Mouse (Mus musculus): ENCODE measurements at regions not wholly inside any gene's neighbourhood (a gene's known extent, or its start where the extent isn't known, plus 50 kb on each side); places are given as distances from the start of the nearest gene placed in this dataset. TPM values are rescaled to one million over a fixed set of nuclear protein-coding genes. Genes with fewer than 3 reads are reported as not detected.

- Histone ChIP-seq H3K4me3 (ENCODE audit: low read depth, low read length) (no peak overlapping the region), H3K4me1 (replicated peaks; ENCODE audit: control insufficient read depth, insufficient read depth, low read length) (no peaks in the 10 kb centered on the region), H3K36me3 (ENCODE audit: control insufficient read depth, insufficient read depth, low read length) (no peaks in the 10 kb centered on the region), H3K9ac (ENCODE audit: low read depth, low read length) (no peak overlapping the region), H3K27ac (ENCODE audit: low read depth, low read length) (no peak overlapping the region), H3K9me3 (ENCODE audit: control insufficient read depth, low read length) (no peaks in the 10 kb centered on the region), H3K4me2 (replicated peaks; ENCODE audit: low read depth, low read length) (no peak overlapping the region), H3K27me3 (ENCODE audit: control insufficient read depth, insufficient read depth, low read length) (no peaks in the 10 kb centered on the region)
- 87% methylated on average over 2 of the region's 2 CpGs for WGBS
- DNase-seq (ENCODE audit: low spot score) = no peak
- ATAC-seq (ENCODE audit: low FRiP score) = no peak
Measured at GRCm38 (mm10) chr9:8273253-8273652, 139.2 kb upstream of the Cep126 start.

- Histone ChIP-seq H3K27me3 (ENCODE audit: control insufficient read depth, insufficient read depth, low read length) (no peaks in the 10 kb centered on the region), H3K4me2 (replicated peaks; ENCODE audit: low read depth, low read length) (no peak overlapping the region), H3K27ac (ENCODE audit: low read depth, low read length) (no peak overlapping the region), H3K9me3 (ENCODE audit: control insufficient read depth, low read length) (no peaks in the 10 kb centered on the region), H3K9ac (ENCODE audit: low read depth, low read length) (no peak overlapping the region), H3K4me1 (replicated peaks; ENCODE audit: control insufficient read depth, insufficient read depth, low read length) (no peaks in the 10 kb centered on the region), H3K36me3 (ENCODE audit: control insufficient read depth, insufficient read depth, low read length) (no peaks in the 10 kb centered on the region), H3K4me3 (ENCODE audit: low read depth, low read length) (no peak overlapping the region)
- WGBS = 98% methylated on average over 3 of the region's 3 CpGs
- ATAC-seq (ENCODE audit: low FRiP score) (no peak), DNase-seq (ENCODE audit: low spot score) (no peak)
Measured at GRCm38 (mm10) chr9:8249542-8249941, 115.4 kb upstream of the Cep126 start.

GRCm38 (mm10) chr9:8228078-8228477 lies 94.0 kb upstream of the Cep126 start:
- Histone ChIP-seq H3K9ac (ENCODE audit: low read depth, low read length) (no peak overlapping the region), H3K4me3 (ENCODE audit: low read depth, low read length) (no peak overlapping the region), H3K27ac (ENCODE audit: low read depth, low read length) (no peak overlapping the region), H3K36me3 (ENCODE audit: control insufficient read depth, insufficient read depth, low read length) (no peaks in the 10 kb centered on the region), H3K4me2 (replicated peaks; ENCODE audit: low read depth, low read length) (no peak overlapping the region), H3K9me3 (ENCODE audit: control insufficient read depth, low read length) (no peaks in the 10 kb centered on the region), H3K4me1 (replicated peaks; ENCODE audit: control insufficient read depth, insufficient read depth, low read length) (no peaks in the 10 kb centered on the region), H3K27me3 (ENCODE audit: control insufficient read depth, insufficient read depth, low read length) (no peaks in the 10 kb centered on the region)
- DNase-seq (ENCODE audit: low spot score) = no peak
- peak; percentile 43; the same call in 1 of the 2 replicates for ATAC-seq (ENCODE audit: low FRiP score)

- Histone ChIP-seq H3K27me3 (ENCODE audit: control insufficient read depth, insufficient read depth, low read length) (no peaks in the 10 kb centered on the region), H3K27ac (ENCODE audit: low read depth, low read length) (no peak overlapping the region), H3K4me2 (replicated peaks; ENCODE audit: low read depth, low read length) (no peak overlapping the region), H3K4me1 (replicated peaks; ENCODE audit: control insufficient read depth, insufficient read depth, low read length) (no peaks in the 10 kb centered on the region), H3K36me3 (ENCODE audit: control insufficient read depth, insufficient read depth, low read length) (no peaks in the 10 kb centered on the region), H3K9me3 (ENCODE audit: control insufficient read depth, low read length) (no peaks in the 10 kb centered on the region), H3K4me3 (ENCODE audit: low read depth, low read length) (no peak overlapping the region), H3K9ac (ENCODE audit: low read depth, low read length) (no peak overlapping the region)
- ATAC-seq (ENCODE audit: low FRiP score) = no peak
- peak; percentile 57 for DNase-seq (ENCODE audit: low spot score)
- 38% methylated on average over 1 of the region's 1 CpGs for WGBS
Measured at GRCm38 (mm10) chr9:8226415-8226814, 92.3 kb upstream of the Cep126 start.

GRCm38 (mm10) chr9:8208855-8209254 lies 74.8 kb upstream of the Cep126 start:
- no peak overlapping the region for H3K9ac ChIP-seq (ENCODE audit: low read depth, low read length)
- no peaks in the 10 kb centered on the region for H3K36me3 ChIP-seq (ENCODE audit: control insufficient read depth, insufficient read depth, low read length)
- no peaks in the 10 kb centered on the region for H3K4me1 ChIP-seq (replicated peaks; ENCODE audit: control insufficient read depth, insufficient read depth, low read length)
- no peak overlapping the region for H3K27ac ChIP-seq (ENCODE audit: low read depth, low read length)
- DNase-seq (ENCODE audit: low spot score) = peak; percentile 40
- no peak overlapping the region for H3K4me2 ChIP-seq (replicated peaks; ENCODE audit: low read depth, low read length)
- no peaks in the 10 kb centered on the region for H3K9me3 ChIP-seq (ENCODE audit: control insufficient read depth, low read length)
- H3K4me3 ChIP-seq (ENCODE audit: low read depth, low read length) = no peak overlapping the region
- H3K27me3 ChIP-seq (ENCODE audit: control insufficient read depth, insufficient read depth, low read length) = no peaks in the 10 kb centered on the region
- ATAC-seq (ENCODE audit: low FRiP score) = 0 out of 2 replicates have a peak, but pooled peaks have one; percentile 56

GRCm38 (mm10) chr9:8185433-8185832 lies 51.3 kb upstream of the Cep126 start:
- 83% methylated on average over 1 of the region's 1 CpGs for WGBS
- ATAC-seq (ENCODE audit: low FRiP score) (no peak), DNase-seq (ENCODE audit: low spot score) (no peak)
- H3K27ac ChIP-seq (ENCODE audit: low read depth, low read length) = no peak overlapping the region
- no peak overlapping the region for H3K9ac ChIP-seq (ENCODE audit: low read depth, low read length)
- H3K4me2 ChIP-seq (replicated peaks; ENCODE audit: low read depth, low read length) = no peak overlapping the region
- no peaks in the 10 kb centered on the region for H3K36me3 ChIP-seq (ENCODE audit: control insufficient read depth, insufficient read depth, low read length)
- H3K4me3 ChIP-seq (ENCODE audit: low read depth, low read length) = no peak overlapping the region
- no peaks in the 10 kb centered on the region for H3K4me1 ChIP-seq (replicated peaks; ENCODE audit: control insufficient read depth, insufficient read depth, low read length)
- no peaks in the 10 kb centered on the region for H3K27me3 ChIP-seq (ENCODE audit: control insufficient read depth, insufficient read depth, low read length)
- no peaks in the 10 kb centered on the region for H3K9me3 ChIP-seq (ENCODE audit: control insufficient read depth, low read length)

MicroRNA genes in the stretch of these regions (microRNA counts, 519-probe panel; counts per million panel counts)
- microRNA mmu-miR-1899 = not detected
